Mouse (Mus musculus): Measurements from ENCODE around the gene Gm20716.

DNA sequence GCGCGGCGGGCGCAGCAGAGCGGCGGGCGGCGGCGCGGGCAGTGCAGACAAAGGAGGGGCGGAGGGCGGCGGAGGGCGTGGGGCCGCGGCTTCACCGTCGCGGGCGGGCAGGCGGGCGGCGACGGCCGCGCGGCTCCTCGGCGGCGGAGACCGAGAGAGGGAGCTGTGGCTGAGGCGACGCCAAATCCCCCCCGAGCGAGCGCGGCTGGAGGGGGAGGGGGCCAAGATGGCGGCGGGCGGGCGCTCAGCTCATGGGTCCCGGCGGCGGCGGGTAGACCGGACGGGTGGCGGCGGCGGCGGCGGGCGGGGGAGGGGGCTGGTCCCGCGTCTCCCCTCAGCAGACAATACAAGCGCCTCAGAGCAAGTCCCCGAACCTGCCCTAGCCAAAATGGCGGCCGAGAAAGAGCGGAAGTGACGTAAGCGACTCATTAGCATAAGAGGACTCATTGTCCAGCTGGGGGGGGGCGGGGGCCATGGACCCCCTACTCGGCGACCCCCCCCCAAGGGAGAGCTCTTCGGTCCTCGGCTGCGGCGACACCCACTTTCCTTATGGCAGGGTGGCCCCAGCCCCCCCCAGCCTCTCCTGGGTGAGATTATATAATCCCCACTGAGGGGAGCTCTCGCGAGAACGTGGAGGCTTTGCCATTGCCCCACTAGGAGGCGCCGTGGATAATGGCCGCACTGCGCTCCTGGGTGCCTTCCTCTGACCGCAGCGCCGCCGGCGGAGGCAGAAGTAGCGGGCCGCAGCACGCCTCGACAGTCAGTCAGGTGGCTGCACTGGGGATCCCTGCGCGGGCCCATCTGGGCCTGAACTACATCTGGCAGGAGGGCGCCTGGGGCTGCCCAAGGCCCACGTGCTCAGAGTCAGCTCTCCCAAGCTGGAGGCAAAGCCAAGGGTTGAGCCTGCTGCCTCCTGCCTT is 23.2 kb downstream of the Gm20716 start, which contains the start of gene Adnp:
- TF ChIP-seq CTCF (IDR thresholded peaks at IDR 0.05; ENCODE audit: control insufficient read depth, insufficient read depth, insufficient replicate concordance, low read depth, low read length), result peak; percentile 47; the same call in 1 of the 2 replicates
- peak; percentile 81 for TF ChIP-seq POLR2A (IDR thresholded peaks at IDR 0.05; ENCODE audit: control insufficient read depth, low read depth, low read length)

All from testis, adult 2 months (tissue).